Mouse (Mus musculus): Measurements from ENCODE around the gene Bahcc1.

Gene Bahcc1

DNA sequence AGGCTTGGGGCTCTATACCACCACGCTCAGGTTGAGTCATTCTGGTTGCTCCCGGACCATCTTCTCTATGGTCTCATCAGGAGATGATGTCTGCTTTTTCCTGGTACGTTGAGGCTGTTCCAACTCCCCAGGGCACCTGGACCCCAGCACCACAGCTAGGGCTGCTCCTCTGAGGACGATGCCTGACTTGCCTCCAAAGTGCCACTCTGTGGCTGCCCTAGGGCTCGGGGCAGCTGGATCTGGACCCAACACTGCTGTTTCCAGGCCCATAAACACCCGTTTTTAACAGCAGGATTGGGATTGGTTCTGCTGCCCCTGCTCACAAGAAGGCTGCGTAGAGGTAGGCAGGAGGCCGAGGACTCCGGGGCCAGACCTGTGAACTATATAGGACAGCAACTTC is 70.4 kb downstream of the Bahcc1 start:
- DNase-seq = no peak

DNA sequence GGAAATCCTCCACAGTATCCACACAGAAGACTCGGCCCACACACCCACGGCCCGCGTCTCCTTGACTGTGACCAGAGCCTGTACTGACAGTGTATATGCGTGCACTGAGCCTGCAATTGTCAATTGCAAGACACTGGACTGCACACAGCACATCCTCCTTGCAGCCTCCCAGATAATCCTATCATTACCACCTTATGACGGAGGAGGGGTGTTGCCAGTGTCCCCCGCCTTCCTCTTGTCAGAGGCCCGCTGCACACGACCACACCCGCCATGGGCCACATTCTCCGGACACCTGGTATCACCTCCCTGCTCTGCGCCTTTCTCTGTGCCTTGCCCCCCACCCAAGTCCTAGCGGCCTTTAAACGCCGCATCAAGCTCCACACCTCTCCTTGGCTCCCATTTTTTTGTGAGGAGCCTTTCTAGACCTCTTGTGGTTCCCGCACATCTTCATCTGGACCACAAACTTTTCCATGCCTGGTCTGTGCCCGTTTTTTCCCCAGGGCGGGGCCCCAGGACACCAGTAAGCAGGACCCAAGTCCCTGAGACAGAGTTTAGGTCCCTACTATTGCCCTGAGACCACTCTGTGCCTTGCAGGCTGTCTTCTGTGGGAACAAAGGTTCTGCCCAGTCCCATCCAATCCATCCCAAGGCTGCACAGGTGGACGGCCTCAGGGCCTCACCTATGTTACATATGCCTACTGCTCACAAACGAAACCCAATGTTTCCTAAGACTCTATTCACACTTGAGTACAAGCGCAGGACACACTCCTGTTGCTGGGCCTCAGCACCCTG is 71.0 kb downstream of the Bahcc1 start:
- no peak for DNase-seq

DNA sequence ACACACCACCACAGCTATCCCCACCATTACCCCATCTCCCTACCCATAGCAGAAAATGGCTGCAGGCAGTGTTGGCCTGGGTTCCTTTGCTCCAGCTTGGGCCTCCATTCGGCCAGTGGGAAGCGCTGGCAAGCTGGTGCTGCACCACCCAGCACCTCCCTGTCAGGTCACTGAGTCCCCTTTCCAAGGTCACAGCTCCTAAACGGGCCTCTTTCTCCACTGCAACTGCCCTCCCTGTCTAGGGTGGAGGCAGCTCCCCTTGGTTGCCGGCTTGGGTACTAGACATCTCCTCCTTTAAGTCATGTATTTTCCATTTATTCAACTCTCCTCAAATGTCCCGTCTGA is 71.6 kb downstream of the Bahcc1 start:
- peak; percentile 50 for DNase-seq

DNA sequence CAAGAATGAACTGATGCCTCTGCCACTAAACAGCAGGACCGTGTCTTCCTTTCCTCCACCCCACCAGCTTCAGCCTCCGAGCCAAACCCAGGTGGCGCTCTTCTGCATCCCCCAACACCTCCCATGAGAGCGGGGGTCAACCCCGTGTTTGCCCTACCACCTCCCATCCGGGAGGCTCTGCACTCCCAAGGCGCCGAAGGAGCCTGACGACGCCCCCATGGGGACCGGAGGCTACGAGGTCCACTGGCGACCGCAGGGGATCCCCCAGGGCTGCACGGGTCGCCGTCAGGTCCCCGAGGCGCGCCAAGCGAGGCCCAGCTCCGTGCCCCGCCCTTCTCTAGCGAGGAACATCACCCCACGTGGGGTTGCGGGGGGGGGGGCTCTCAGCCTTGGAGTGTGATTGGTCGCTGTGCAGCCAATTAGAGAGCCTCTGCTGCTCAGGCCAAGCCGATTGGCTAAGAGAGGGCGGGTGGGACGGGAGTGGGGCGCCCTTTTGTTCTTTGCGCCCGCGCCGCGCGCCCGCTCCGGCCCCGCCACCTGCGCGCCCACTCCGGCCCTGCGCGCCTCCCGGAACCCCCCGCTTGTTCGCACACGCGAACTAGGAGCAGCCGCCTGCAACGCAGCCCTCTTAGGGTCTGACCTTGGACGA is 72.3 kb downstream of the Bahcc1 start:
- DNase-seq = peak; percentile 95

DNA sequence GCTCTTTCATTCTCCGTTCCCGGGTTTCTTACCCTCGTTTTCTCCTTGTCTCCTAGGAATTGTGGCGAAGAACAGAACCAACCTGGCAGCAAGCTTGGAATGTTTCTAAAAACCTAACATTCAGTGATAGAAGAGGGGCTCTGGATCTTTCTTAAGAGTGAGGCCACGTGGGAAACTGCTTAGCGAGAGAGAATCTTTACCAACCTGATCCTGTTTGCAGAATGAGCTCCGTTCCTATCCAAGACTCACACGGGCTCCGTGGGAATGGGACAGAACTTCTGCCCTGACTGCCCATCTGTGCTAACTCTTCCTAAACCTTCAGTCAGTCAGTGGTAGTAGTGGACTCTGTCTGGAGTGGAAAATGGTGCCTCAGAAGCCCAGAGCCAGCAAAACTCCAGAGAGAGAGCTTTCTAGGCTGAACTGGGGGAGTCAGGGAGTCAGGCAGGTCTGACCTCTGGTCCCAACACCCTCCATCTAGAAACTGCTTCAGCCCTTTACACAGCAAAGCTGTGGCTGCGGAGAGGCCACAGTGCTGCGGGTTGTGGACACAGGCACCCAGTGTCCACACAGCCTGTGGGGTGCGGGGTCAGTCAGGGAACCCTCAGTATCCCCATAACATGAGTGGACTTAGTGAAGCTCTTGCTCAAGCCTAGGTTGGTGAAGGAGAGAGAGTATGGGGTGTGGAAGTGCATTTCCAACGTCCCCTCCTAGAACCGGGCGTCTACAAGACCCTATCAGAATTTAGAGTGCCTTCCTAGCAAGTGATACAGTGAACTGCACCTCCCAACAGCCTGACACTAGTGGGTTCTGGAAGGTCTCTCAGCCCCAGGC is 73.0 kb downstream of the Bahcc1 start:
- DNase-seq = no peak

DNA sequence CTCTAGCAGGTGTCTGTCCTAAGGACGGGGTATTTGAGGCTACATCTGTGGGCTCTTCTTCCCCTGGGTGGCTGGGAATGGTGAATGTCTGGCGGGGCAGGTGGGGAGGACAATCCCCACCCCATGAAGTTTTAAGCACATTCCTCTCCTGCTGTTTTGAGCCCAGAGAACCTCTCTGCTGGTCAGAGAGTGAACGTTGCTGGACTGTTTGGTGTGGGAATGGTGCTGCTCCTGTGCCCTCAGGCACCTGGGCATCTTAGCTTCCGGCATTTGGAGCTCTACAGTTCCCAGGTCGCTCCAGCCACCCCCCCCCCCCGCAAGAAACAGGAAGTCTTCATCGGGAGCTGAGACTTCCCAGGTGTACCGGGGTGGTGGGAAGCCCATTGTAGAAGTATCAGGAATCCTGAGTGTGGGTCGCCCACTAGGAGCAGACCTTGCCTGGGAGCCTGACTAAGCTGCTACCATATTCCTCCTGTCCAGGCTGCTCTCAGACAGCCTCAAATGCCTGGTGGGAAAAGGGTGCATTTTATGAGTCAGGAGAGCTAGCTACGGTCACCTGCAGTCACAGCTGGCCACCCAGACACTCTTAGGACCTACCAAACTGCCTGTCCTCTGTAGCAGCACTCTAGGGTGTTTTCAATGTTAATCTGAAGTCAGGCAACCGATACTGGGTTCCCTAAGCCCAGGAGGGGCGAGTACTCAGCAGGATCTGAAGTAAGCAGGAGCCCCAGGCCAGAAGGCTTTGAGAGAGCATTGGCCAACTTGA is 73.8 kb downstream of the Bahcc1 start:
- DNase-seq = no peak

DNA sequence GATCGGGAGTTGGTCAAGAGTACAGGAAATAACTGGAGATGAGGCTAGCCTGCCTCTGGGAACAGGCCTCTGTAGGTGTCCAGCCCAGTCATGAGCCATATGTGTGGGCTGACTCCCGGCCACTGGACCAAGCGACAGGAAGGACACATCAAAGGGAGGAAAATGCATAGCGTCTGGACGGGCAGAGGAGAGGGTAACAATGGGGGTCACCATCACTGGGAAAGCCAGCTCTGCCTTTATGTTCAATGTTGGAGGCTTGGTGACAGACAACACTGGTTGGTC is 74.3 kb downstream of the Bahcc1 start:
- DNase-seq = no peak

DNA sequence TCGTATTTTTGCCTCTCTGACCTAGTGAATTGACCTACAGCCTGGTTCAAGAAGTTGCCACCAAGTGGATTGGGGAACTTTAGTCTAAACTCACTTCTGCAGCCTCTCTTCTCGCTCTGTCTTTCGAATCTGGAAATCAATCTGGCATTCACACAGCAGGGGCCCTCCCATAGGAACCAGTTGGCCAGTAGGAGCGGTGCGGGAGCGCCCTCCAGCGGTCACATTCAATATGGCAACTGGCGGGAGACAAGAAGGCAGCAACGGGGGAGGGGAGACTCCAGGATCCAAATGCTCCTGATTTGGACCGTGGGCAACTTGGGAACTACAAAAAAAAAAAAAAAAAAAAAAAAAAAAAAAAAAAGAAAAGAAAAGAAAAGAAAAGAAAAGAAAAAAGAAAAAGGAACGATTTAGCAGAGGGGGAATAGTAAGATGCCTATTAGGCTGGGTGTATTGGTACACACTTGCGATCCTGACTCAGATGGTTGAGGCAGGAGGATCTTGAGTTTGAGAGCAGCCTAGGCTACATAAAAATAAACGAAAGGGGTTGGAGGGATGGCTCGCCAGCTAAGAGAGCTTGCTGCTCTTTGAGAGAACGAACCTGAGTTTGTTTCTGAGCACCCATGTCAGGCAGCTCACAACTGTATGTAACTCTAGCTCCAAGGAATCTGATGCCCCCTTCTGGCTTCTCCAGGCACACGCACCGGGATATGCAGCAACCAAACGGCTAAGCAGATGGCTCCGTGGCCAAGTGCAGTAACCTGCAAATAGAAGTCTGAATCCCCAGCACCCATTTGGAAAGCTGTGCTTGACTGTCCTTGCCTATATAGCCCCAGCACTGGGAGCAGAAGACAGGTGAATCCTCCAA is 75.1 kb downstream of the Bahcc1 start:
- peak; percentile 97 for DNase-seq

DNA sequence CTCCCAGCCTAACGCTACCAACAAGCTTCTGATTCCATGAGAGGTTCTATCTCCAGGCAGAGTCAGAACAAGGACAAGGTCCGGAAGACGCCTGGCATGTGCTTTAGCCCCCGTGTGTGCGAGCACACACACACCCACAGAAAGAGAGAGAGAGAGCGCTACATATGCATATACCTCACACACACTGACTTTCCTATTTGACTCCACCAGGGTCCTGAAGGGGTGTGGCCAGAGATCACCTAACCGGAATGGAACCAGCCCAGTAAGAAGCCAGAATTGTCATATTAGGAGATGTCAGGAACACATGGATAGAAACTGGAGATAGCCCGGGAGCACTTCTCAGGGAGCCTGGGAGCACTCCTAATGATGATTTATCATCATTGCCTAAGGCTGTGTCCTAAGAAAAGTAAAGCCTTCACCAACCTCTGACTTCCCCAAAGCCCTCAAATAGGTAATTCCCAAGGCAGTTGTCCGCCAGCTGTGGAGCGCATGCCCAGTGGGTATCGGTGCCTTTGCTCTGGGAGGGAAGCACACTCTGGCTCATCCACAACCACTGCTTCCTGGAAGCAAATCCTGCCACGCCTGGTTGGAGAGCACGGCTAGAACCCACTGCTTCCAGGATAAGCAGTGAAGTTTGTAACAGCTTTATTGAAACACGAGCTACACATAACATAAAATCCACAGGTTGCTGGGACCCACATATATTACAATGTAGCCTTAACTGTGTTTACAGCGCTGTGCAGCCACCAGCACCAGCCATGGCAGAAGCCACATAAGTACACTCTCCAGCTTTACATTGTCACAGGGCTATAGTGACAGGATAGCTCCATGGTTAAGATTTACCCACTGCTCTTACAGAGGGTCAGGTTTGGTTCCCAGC is 75.9 kb downstream of the Bahcc1 start:
- no peak for DNase-seq

DNA sequence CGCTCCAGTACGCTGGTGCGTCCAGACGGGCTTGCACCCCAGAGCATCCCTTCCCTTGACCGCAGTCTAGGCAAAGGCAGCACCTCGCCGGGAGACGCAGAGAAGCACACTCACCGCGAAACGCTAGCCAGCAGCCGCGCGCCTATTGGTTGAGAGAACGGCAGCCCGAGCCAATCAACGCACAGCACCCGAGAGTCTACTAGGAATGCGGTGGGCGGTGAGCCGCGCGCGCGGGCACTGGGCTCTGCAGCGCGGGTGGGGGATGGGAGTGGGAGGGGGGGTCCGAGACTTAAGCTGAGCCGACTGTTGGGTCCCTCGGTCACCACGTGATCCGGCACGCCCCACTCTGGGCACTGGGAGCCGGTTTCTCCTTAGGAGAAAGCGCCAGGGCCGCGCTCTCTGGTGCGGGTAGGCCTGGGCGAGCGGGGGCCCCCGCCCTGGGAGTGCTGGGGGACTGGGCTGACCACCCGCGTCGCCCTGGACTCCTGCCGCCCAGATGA is 78.1 kb downstream of the Bahcc1 start:
- peak; percentile 96 for DNase-seq

DNA sequence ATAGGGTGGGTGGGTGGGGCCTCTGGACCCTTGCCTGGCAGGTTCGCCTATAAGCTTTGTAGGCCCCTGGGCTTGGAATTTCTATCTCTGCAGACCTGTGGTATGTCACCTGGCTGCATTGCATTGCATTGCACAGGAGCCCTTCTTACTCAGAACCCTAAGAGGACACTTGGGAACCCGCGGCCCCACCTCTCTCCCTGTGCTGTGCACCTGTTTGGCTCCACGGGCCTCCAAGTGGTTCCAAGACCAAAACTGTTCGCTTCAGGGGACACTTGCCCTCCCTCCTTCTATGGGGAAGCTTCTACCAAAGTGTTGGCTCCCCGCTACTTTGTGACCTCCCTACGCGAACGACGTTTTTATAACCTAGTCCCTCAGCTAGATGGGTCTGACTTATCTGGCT is 78.8 kb downstream of the Bahcc1 start:
- DNase-seq = no peak

DNA sequence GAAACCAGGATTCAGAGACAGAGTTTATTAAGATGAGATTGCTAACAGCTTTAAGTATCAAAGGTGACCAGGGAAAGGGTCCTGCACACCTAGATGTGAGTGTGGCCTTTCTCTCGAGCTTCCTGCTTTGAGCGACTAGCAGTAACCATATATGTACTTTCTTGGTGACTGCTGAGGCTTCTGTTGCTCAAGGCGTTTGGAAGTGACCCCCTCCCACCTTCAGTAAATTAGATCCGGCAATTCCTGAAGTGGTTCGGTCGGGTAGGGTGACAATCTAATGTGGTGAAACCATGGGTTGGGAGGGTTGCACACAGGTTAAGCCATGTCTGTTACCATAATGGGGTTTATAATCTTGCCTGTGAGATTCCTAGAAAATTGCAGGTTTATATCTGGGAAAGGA is 79.3 kb downstream of the Bahcc1 start:
- DNase-seq = no peak

DNA sequence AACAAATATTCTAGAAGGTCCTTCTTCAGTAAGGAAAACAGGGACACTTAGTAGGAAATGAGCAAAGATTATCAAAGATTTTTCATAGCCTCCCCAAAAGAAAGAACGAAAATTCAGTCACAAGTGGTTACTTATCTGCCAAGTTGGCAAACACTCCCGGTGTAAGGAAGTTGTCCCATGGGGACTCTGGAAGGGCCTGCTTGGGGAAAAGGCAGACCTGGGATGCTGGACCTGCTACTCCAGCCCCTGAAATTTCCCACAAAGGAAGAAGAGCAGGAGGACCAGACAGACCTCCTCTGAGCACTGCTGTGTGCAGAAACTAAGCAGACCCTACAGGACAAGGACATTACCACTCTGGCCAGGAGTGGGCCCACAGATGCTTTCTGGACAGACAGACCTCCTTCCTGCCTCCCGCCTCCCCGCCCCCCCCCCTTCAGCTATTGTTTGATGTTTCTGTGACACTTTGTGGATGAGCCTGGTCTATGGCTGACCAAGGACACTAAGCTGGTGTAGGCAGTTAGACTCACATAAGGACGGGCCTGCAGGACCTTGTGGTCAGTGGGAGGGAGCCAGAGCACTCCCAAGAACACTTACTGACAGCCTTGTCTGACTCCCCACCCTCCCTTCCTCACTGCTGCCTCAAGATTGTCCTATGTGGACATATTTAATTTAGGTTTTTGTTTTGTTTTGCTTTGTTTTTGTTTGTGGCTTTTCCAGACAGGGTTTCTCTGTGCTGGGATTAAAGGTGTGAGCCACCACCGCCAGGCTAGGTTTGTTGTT is 81.3 kb downstream of the Bahcc1 start:
- no peak for DNase-seq

DNA sequence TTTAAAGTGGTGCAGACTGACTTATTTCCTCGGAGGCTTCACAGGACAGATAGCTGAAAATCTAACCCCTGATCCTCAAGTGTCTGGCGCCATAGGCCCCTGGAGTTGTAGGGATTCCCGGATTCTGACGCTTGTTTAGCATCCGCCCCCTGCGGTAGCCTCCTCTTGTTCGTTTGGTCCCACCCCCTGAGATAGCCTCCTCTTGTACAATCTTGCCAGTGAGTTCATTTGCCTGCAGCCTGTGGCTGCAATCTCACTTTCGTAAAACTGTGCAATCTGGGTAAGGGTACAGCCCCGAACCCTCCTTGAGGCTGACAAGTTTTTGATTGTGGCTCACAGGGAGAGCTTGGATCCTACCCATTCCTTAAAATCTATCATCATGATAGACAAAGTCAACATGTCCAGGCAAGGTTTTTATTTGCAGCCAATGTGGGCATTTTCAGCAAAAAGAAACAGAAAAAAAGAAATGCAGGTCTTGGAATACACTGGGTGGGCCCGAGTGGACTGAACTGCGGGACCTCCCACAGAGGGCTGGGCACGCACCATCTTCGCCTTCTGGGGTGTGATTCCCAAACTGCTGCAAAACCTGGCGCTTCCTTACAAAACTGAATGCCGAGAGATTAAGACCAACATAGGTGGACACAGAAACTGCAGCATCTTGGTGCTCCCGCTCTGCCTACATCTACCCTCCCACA is 82.1 kb downstream of the Bahcc1 start:
- DNase-seq = no peak

DNA sequence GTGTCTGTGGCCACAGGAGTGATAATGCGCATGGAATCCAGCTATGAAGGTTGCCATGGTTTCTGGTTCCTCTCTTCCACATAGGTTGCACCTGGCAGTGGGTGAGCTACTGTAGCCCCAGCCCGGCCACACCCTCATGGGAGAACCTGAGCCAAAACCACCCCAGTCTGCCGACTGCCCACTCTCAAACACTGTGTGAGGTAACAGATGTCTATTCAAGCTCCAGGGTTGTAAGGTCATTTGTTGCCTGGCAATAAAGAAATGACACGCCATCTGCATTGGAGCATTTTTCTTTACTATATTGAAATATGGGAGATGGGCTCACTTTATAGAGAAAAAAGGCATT is 82.6 kb downstream of the Bahcc1 start:
- no peak for DNase-seq

DNA sequence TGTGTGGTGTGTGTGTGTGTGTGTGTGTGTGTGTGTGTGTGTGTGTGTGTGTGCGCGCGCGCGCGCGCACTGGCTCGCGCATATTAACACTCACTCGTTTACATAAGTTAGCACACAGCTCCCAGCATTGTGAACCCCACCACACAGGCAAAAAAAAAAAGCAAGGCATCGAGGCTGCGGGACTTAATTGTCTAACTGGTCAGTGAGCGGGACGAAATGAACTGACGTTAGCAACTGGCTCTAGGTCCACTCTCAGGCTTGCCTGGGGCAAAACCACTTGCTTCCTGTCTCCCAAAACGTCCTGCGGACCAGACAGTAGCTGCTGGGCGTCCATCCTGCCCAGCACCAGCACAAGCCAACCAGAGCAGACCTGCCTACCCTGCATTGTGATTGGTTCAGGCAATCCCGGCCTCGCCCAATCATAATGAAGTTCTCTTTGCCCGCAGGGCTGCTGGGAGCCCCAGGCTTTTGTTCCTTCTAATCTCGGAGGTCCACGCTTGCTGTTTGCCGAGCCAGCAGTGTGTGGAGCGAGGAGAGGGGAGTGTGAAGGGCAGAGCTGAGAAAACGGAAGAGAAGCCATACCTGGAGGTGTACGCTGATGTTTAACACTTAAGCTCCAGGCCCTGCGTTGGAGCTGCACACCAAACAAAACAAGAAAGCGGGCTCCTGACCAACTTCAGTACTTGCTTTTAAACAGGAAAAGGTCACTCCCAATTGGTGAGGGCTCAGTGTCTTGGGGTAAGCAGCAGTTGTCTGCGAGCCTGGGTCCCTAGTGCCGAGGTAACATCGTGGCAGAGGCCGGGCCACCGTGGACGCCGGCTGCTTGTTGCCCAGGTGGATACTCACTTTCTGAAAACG is 83.3 kb downstream of the Bahcc1 start:
- DNase-seq = peak; percentile 96

DNA sequence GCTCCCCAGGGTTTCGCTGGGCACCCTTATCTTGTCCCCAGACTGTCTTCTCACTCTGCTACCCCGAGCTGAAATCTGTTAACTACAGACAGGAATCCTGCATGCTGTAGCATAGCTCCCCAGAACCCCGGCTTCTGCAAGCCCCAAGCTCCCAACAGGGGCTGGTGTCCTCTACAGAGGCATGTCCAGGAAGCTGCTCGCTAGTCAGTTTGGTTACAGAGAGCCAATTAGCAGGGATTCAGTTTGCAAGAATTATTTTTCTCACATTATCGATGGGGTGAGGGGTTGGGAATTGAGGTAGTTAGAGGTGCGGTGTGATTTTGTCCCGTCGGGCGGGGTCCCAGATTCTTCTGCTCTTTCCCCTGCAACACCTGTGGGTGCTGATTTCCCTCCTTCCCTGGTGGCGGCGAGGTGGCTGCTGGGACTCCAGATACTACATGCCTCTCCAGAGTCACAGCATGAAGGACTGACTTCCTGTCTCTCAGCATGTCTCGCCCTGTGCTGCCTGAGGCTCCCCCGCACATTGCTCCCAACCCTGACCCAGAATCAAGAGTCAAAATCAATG is 84.0 kb downstream of the Bahcc1 start:
- peak; percentile 49 for DNase-seq

DNA sequence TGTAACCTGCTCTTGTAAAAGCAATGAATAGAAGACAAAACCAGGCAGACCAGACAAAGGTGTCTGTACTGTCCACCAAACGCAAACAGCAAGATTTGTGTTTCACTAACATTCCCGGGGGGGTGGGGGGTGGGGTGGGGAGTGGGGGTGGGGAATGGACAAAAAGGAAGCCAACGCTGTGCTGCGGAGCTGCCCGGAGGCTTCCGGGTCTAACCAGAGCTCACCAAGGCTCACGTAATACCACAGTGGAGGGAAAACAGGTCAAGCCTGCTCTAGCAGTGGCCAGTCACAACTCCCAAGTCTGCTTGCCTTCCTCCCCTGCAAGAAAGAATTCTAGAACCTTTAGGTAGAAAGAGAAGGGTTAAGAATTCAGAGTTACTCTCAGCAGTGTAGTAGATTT is 84.7 kb downstream of the Bahcc1 start:
- no peak for DNase-seq
